Comparison of ENCODE assay signal across 8 mouse cellular contexts in the genomic region with DNA sequence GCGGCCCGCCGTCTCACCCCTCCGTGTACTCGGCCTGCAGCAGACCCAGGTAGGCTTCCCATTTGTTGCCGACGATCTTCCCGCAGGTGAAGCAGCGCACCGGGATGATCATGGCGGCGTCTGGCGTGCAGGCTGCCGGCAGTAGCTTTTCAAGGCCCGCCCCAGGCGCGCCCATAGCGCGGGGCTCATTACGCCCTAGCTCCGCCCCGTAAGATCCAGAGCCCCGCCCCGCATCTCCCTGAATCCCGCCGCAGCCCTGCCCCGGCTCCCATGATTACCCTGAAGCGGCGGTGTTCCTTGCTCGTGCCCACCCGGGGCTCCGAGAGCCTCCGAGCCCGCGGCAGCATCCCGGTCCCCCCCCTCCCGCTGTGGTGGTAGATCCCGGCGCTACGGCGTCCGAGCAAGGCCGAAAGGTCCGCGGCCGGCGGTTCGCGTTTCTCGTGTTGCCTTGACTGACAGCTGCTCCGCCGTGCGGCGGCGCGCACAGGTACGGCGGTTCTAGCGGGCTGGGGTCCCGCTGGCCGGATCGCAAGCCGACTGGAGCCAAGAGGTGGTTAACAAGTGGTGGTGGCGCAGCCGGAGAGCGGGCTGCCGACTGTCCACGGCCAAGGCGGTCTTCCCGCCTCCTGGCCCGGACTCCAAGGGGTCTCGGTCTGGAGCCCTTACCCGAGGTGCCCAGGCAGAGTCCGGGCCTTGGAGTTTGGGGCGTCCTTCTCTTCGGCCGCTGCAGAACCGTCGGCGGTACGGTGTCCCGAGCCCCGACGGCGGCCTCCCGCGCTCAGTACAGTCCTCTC. TPM values are rescaled to one million over a fixed set of nuclear protein-coding genes. Genes with fewer than 3 reads are reported as not detected.
DNase-seq lines count a peak whose midpoint lies in the region; ATAC-seq and TF ChIP-seq lines count a peak whose summit lies in the region.

Gene Polr2l, minus strand, starts transcription at position 122 of the 794 bp plus-strand sequence.
Gene Tspan4, plus strand, starts transcription at position 230 of the 794 bp plus-strand sequence.

- H3K4me2 ChIP-seq in intestine, postnatal 0 days (replicated peaks; ENCODE audit: low read depth) = peak within 1 kb of the TSS; percentile 98
- peak within 1 kb of the TSS; percentile 95 for H3K4me2 ChIP-seq in limb, embryonic 13.5 days (replicated peaks)
- H3K4me2 ChIP-seq in midbrain, embryonic 15.5 days = peak within 1 kb of the TSS; percentile 81

- peak; percentile 36 for TF ChIP-seq CTCF in intestine, postnatal 0 days (IDR thresholded peaks at IDR 0.05; ENCODE audit: low read depth)

- peak within 1 kb of the TSS; percentile 59 for H3K9ac ChIP-seq in intestine, postnatal 0 days (ENCODE audit: low read depth, low read length)
- peak within 1 kb of the TSS; percentile 81 for H3K9ac ChIP-seq in limb, embryonic 13.5 days
- peak within 1 kb of the TSS; percentile 76 for H3K9ac ChIP-seq in midbrain, embryonic 15.5 days

- DNase-seq in left cerebral cortex, adult 18-20 months (ENCODE audit: low spot score in 2 of 2) = peak; percentile 79 to 81
- no peak for DNase-seq in left cerebral cortex, adult 11 months (ENCODE audit: low spot score)
- peak; percentile 78 for DNase-seq in embryo, embryonic 11.5 days (ENCODE audit: low read depth, low spot score)
- DNase-seq in gonadal fat pad, adult 2 months (ENCODE audit: low read depth) = no peak
- DNase-seq in spleen, adult 18-20 months = peak; percentile 74 to 84

- peaks cover 22% of the 10 kb centered on the region for H3K36me3 ChIP-seq in intestine, postnatal 0 days (ENCODE audit: control insufficient read depth, insufficient read depth)
- H3K36me3 ChIP-seq in limb, embryonic 13.5 days = peaks cover 26% of the 10 kb centered on the region
- peaks cover 14% of the 10 kb centered on the region for H3K36me3 ChIP-seq in midbrain, embryonic 15.5 days (replicated peaks)

- peaks cover 10% of the 10 kb centered on the region; the same call in 1 of the 2 replicates for H3K4me1 ChIP-seq in intestine, postnatal 0 days (replicated peaks; ENCODE audit: control insufficient read depth, insufficient read depth, low read length)
- peaks cover 44% of the 10 kb centered on the region for H3K4me1 ChIP-seq in limb, embryonic 13.5 days
- peaks cover 22% of the 10 kb centered on the region for H3K4me1 ChIP-seq in midbrain, embryonic 15.5 days

- H3K4me3 ChIP-seq in intestine, postnatal 0 days (ENCODE audit: low read depth, low read length) = peak within 1 kb of the TSS; percentile 62
- peak within 1 kb of the TSS; percentile 78 for H3K4me3 ChIP-seq in limb, embryonic 13.5 days
- H3K4me3 ChIP-seq in midbrain, embryonic 15.5 days = peak within 1 kb of the TSS; percentile 78

- peak within 1 kb of the TSS; percentile 87 for H3K27ac ChIP-seq in intestine, postnatal 0 days (ENCODE audit: low read depth, low read length)
- H3K27ac ChIP-seq in limb, embryonic 13.5 days = peak within 1 kb of the TSS; percentile 92
- H3K27ac ChIP-seq in midbrain, embryonic 15.5 days = peak within 1 kb of the TSS; percentile 87

- no peaks in the 10 kb centered on the region for H3K9me3 ChIP-seq in intestine, postnatal 0 days (ENCODE audit: control insufficient read depth)
- H3K9me3 ChIP-seq in limb, embryonic 13.5 days = no peaks in the 10 kb centered on the region
- H3K9me3 ChIP-seq in midbrain, embryonic 15.5 days = no peaks in the 10 kb centered on the region

- WGBS in intestine, postnatal 0 days = under 1% methylated on average over 87 of the region's 87 CpGs
- WGBS in limb, embryonic 13.5 days = under 1% methylated on average over 87 of the region's 87 CpGs
- under 1% methylated on average over 84 of the region's 87 CpGs for WGBS in midbrain, embryonic 15.5 days

- H3K27me3 ChIP-seq in intestine, postnatal 0 days (replicated peaks; ENCODE audit: control insufficient read depth, insufficient read depth, low read length) = no peaks in the 10 kb centered on the region
- H3K27me3 ChIP-seq in limb, embryonic 13.5 days = no peaks in the 10 kb centered on the region
- H3K27me3 ChIP-seq in midbrain, embryonic 15.5 days (replicated peaks) = peaks cover 12% of the 10 kb centered on the region

- peak; percentile 71 for ATAC-seq in intestine, postnatal 0 days
- peak; percentile 74 for ATAC-seq in limb, embryonic 13.5 days (ENCODE audit: low FRiP score, low read depth)
- ATAC-seq in midbrain, embryonic 15.5 days (replicated peaks) = peak; percentile 88

RNA-seq across cellular contexts. Expression of gene Polr2l, which starts in this region (rescaled TPM):
- total RNA-seq in left cerebral cortex, adult 18-20 months (2021) = 10 to 100 TPM; 36.6 to 41.6 TPM
- polyA plus RNA-seq in gonadal fat pad, adult 2 months (2012; rRNA removed) = 75.7 and 82.9 TPM in 2 replicates
- polyA plus RNA-seq in intestine, postnatal 0 days (2015; fragmentation: Nextera tagmentation; extraction: Ambion mirVana) = 36.8 and 37.9 TPM in 2 replicates
- polyA plus RNA-seq in limb, embryonic 13.5 days (2015; fragmentation: Nextera tagmentation; extraction: Ambion mirVana) = 63.4 and 64.3 TPM in 2 replicates
- 82.4 and 83.8 TPM in 2 replicates for polyA plus RNA-seq in midbrain, embryonic 15.5 days (2015; fragmentation: Nextera tagmentation; extraction: Ambion mirVana)

RNA-seq across cellular contexts. Expression of gene Tspan4, which starts in this region (rescaled TPM):
- total RNA-seq in left cerebral cortex, adult 18-20 months (2021) = 10 to 100 TPM; 10.3 to 11.6 TPM
- polyA plus RNA-seq in gonadal fat pad, adult 2 months (2012; rRNA removed) = 100 and 130 TPM in 2 replicates
- 39.7 and 40.1 TPM in 2 replicates for polyA plus RNA-seq in intestine, postnatal 0 days (2015; fragmentation: Nextera tagmentation; extraction: Ambion mirVana)
- 70.5 and 71.2 TPM in 2 replicates for polyA plus RNA-seq in limb, embryonic 13.5 days (2015; fragmentation: Nextera tagmentation; extraction: Ambion mirVana)
- 49.1 and 55.3 TPM in 2 replicates for polyA plus RNA-seq in midbrain, embryonic 15.5 days (2015; fragmentation: Nextera tagmentation; extraction: Ambion mirVana)

Comparison
In these comparisons a context has a peak if more than half of its experiments do, and no peak if none do; other contexts are left out.
1. DNase-seq: peak in left cerebral cortex, adult 18-20 months (2 of 2), embryo, embryonic 11.5 days (single experiment) and spleen, adult 18-20 months (2 of 2); none in left cerebral cortex, adult 11 months (single experiment) and gonadal fat pad, adult 2 months (single experiment).
2. Peak in every context shown above with its lines, with median percentiles within 50 percentile points of each other: ATAC-seq, H3K27ac ChIP-seq, H3K4me2 ChIP-seq, H3K4me3 ChIP-seq and H3K9ac ChIP-seq.